Comparison of ENCODE assay signal across 12 mouse cellular contexts in genomic region chr10:117396386-117397048, GRCm38 (mm10). TPM values are rescaled to one million over a fixed set of nuclear protein-coding genes. Genes with fewer than 3 reads are reported as not detected.
DNase-seq lines count a peak whose midpoint lies in the region; ATAC-seq lines count a peak whose summit lies in the region.
"Had no signal": no experiment of that assay in that cellular context is flagged by ENCODE, and none has a peak within 500 bp of the region (broad histone marks: within the 10 kb centered on the region; RNA-seq: fewer than 3 reads in every experiment).

No protein-coding gene starts in this region.

- H3K4me2 ChIP-seq in heart, embryonic 13.5 days = peak overlapping the region; percentile 60
- peak overlapping the region; percentile 33 for H3K4me2 ChIP-seq in lung, embryonic 15.5 days
- peak overlapping the region; percentile 47 for H3K4me2 ChIP-seq in intestine, embryonic 15.5 days (replicated peaks)
- peak overlapping the region; percentile 37 for H3K4me2 ChIP-seq in stomach, embryonic 16.5 days (ENCODE audit: low read depth, low read length)

- H3K27me3 ChIP-seq in heart, embryonic 13.5 days (replicated peaks) = no peaks in the 10 kb centered on the region; the same call in 1 of the 2 replicates
- no peaks in the 10 kb centered on the region for H3K27me3 ChIP-seq in lung, embryonic 15.5 days
- no peaks in the 10 kb centered on the region; the same call in 1 of the 2 replicates for H3K27me3 ChIP-seq in intestine, embryonic 15.5 days (replicated peaks)
- H3K27me3 ChIP-seq in stomach, embryonic 16.5 days (ENCODE audit: control insufficient read depth, insufficient read depth, low read length) = no peaks in the 10 kb centered on the region

- 0 out of 2 replicates have a peak overlapping the region, but pooled peaks have one; percentile 16 for H3K4me3 ChIP-seq in heart, embryonic 13.5 days
- no peak overlapping the region for H3K4me3 ChIP-seq in lung, embryonic 15.5 days
- H3K4me3 ChIP-seq in intestine, embryonic 15.5 days (replicated peaks) = 0 out of 2 replicates have a peak overlapping the region, but pooled peaks have one; percentile 6
- peak overlapping the region; percentile 1; the same call in 1 of the 2 replicates for H3K4me3 ChIP-seq in stomach, embryonic 16.5 days (replicated peaks; ENCODE audit: low read length)

- WGBS in heart, embryonic 13.5 days = 44% methylated on average over 18 of the region's 18 CpGs
- 34% methylated on average over 18 of the region's 18 CpGs for WGBS in lung, embryonic 15.5 days
- WGBS in intestine, embryonic 15.5 days = 38% methylated on average over 18 of the region's 18 CpGs
- 39% methylated on average over 18 of the region's 18 CpGs for WGBS in stomach, embryonic 16.5 days

- intact Hi-C loops in heart, postnatal 25 days (cut with DNase I) = no loop called here

- ATAC-seq in heart, embryonic 13.5 days (ENCODE audit: extremely low read depth, insufficient number of reproducible peaks, low FRiP score, low TSS enrichment) = no peak
- no peak for ATAC-seq in lung, embryonic 15.5 days (ENCODE audit: borderline replicate concordance, extremely low read depth, low FRiP score, low TSS enrichment)
- ATAC-seq in intestine, embryonic 15.5 days = no peak
- no peak for ATAC-seq in stomach, embryonic 16.5 days (ENCODE audit: insufficient read depth, low FRiP score)

- peaks cover 8% of the 10 kb centered on the region for H3K4me1 ChIP-seq in heart, embryonic 13.5 days
- H3K4me1 ChIP-seq in lung, embryonic 15.5 days = peaks cover 13% of the 10 kb centered on the region
- no peaks in the 10 kb centered on the region for H3K4me1 ChIP-seq in intestine, embryonic 15.5 days (replicated peaks)
- H3K4me1 ChIP-seq in stomach, embryonic 16.5 days (ENCODE audit: control insufficient read depth, insufficient read depth, low read length) = 0 out of 2 replicates have a peak, but pooled peaks cover 3% of the 10 kb centered on the region

- H3K27ac ChIP-seq in heart, embryonic 13.5 days (replicated peaks) = no peak overlapping the region
- H3K27ac ChIP-seq in lung, embryonic 15.5 days = no peak overlapping the region
- H3K27ac ChIP-seq in intestine, embryonic 15.5 days = no peak overlapping the region
- H3K27ac ChIP-seq in stomach, embryonic 16.5 days (ENCODE audit: low read length) = no peak overlapping the region
- H3K27ac ChIP-seq: macrophage had no signal

- H3K9me3 ChIP-seq in heart, embryonic 13.5 days = no peaks in the 10 kb centered on the region
- no peaks in the 10 kb centered on the region for H3K9me3 ChIP-seq in lung, embryonic 15.5 days
- no peaks in the 10 kb centered on the region for H3K9me3 ChIP-seq in intestine, embryonic 15.5 days
- H3K9me3 ChIP-seq in stomach, embryonic 16.5 days (replicated peaks; ENCODE audit: control insufficient read depth, low read length) = no peaks in the 10 kb centered on the region

- no peak overlapping the region for H3K9ac ChIP-seq in heart, embryonic 13.5 days
- H3K9ac ChIP-seq in lung, embryonic 15.5 days = no peak overlapping the region
- no peak overlapping the region for H3K9ac ChIP-seq in intestine, embryonic 15.5 days
- no peak overlapping the region; the same call in 1 of the 2 replicates for H3K9ac ChIP-seq in stomach, embryonic 16.5 days (ENCODE audit: low read length)

- no peak for DNase-seq in heart, postnatal 25 days (ENCODE audit: low spot score)
- no peak for DNase-seq in lung, postnatal 36 days
- no peak for DNase-seq in adrenal gland, adult 2 months
- DNase-seq in layer of hippocampus, postnatal 14 days (ENCODE audit: low spot score in 2 of 2) = no peak
- DNase-seq: cerebellum, adult 18-20 months; heart, postnatal 10 days; kidney, adult 8-10 months had no signal

- no peaks in the 10 kb centered on the region for H3K36me3 ChIP-seq in heart, embryonic 13.5 days
- no peaks in the 10 kb centered on the region for H3K36me3 ChIP-seq in lung, embryonic 15.5 days
- no peaks in the 10 kb centered on the region for H3K36me3 ChIP-seq in intestine, embryonic 15.5 days
- no peaks in the 10 kb centered on the region for H3K36me3 ChIP-seq in stomach, embryonic 16.5 days (ENCODE audit: control insufficient read depth, insufficient read depth, low read length)

RNA-seq across cellular contexts. Expression of gene Cpsf6, which starts 16.7 kb away (rescaled TPM):
- polyA plus RNA-seq in heart, embryonic 13.5 days (2015; fragmentation: Nextera tagmentation; extraction: Ambion mirVana) = 76.7 and 91.9 TPM in 2 replicates
- 10 to 100 TPM; 27.9 to 35.2 TPM for total RNA-seq in heart, postnatal 25 days (2021)
- 161 and 165 TPM in 2 replicates for polyA plus RNA-seq in lung, embryonic 15.5 days (2015; fragmentation: Nextera tagmentation; extraction: Ambion mirVana)
- polyA plus RNA-seq in intestine, embryonic 15.5 days (2015; fragmentation: Nextera tagmentation; extraction: Ambion mirVana) = 112 and 129 TPM in 2 replicates
- 121 and 123 TPM in 2 replicates for polyA plus RNA-seq in stomach, embryonic 16.5 days (2015; fragmentation: Nextera tagmentation; extraction: Ambion mirVana)
- 10 to 100 TPM; 49.8 to 72.7 TPM for total RNA-seq in adrenal gland, adult 2 months (2021)
- polyA plus RNA-seq in adrenal gland, adult 2 months (2012; rRNA removed) = 62.5 and 78.5 TPM in 2 replicates
- 100 to 1,000 TPM; 107 to 114 TPM for total RNA-seq in layer of hippocampus, postnatal 14 days (2021)
